Mouse (Mus musculus) lung, embryonic 16.5 days (tissue): ENCODE data around the gene Fxyd6. TPM values are rescaled to one million over a fixed set of nuclear protein-coding genes. Genes with fewer than 3 reads are reported as not detected.

ENCODE experiments used
- polyA plus RNA-seq: library from polyadenylated mRNA; unstranded; fragments of >200 nt; fragmentation: Nextera tagmentation; extraction: Ambion mirVana; gene quantifications from 2 replicates; pipeline ENCODE4 v1.2.1, GENCODE M21; 2015

Fxyd6 gene
- polyA plus RNA-seq, 1 experiment from 2014 or later, result 36.5 TPM

Other genes starting within 250 kb of the Fxyd6 start
- gene Scn4b, start 231.8 kb upstream of the Fxyd6 start, polyA plus RNA-seq, result 0.89 and 1.2 TPM in 2 replicates
- 0.13 and 0.14 TPM in 2 replicates for gene BC049352, start 188.2 kb upstream of the Fxyd6 start, polyA plus RNA-seq
- 2.5 and 2.8 TPM in 2 replicates for gene Tmprss4, start 166.1 kb upstream of the Fxyd6 start, polyA plus RNA-seq
- 1.1 and 1.2 TPM in 2 replicates for gene Il10ra, start 101.0 kb upstream of the Fxyd6 start, polyA plus RNA-seq
- 0.36 and 0.39 TPM in 2 replicates for gene Tmprss13, start 51.1 kb upstream of the Fxyd6 start, polyA plus RNA-seq
- 2.3 and 2.5 TPM in 2 replicates for gene Fxyd2, start 29.5 kb downstream of the Fxyd6 start, polyA plus RNA-seq
- 0.18 and 0.24 TPM in 2 replicates for gene Dscaml1, start 56.4 kb downstream of the Fxyd6 start, polyA plus RNA-seq